Mouse (Mus musculus): Measurements from ENCODE around the gene Tmem220. TPM values are rescaled to one million over a fixed set of nuclear protein-coding genes. Genes with fewer than 3 reads are reported as not detected.

Gene Tmem220
- polyA plus RNA-seq, 1 experiment from 2014 or later = 0.93 TPM

DNA sequence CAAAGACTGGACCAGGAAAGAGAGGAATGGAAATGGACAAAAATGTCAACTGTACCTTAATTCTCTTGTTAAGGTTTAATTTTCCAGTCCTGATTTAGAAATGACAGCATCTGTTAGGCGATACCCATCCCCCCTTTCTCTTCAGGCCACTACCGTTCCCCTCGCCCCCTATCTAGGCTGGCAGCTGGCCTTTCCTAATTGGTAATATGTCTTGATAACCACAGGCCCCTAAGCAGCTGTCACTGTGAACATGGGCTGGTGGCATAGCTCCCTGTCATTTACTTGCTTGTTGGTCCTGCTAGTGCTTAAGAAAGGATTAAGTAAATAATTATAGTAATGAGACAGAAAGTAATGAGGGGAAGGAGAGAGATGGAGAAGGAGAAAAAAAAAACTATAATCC, 52.5 kb downstream of the Tmem220 start:
- Histone ChIP-seq H3K36me3 (no peaks in the 10 kb centered on the region), H3K4me3 (replicated peaks) (no peak overlapping the region), H3K27ac (no peak overlapping the region), H3K27me3 (no peaks in the 10 kb centered on the region), H3K9me3 (no peaks in the 10 kb centered on the region), H3K4me1 (replicated peaks) (peaks cover 28% of the 10 kb centered on the region), H3K4me2 (replicated peaks) (no peak overlapping the region), H3K9ac (replicated peaks) (no peak overlapping the region)
- ATAC-seq = no peak
- 55% methylated on average over 3 of the region's 3 CpGs for WGBS

DNA sequence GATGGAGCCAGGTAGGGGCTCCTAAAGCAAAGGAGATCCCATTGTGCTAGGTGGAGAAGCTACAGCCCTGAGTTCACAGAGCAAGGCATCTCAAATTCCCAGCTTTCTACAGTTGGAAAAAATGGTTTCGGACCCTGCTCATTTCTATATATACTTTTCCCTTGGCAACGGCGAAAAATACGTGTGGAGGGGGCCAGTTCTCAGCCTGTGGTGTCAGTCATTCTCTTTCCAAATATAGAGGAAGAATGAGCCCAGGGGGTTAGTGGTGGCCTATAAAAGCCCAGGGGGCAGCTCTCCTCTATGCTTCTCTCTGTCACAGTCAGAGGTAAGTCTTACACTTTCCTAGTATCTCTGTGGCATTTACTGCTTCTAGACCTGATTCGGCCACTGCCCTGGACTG, 53.0 kb downstream of the Tmem220 start, which contains the start of gene Myh3:
TSS of gene Myh3 (plus strand) at position 301 of the 400 bp plus-strand sequence.
- Histone ChIP-seq H3K9me3 (no peaks in the 10 kb centered on the region), H3K9ac (replicated peaks) (no peak within 1 kb of the TSS), H3K4me2 (replicated peaks) (no peak within 1 kb of the TSS), H3K4me3 (replicated peaks) (no peak within 1 kb of the TSS), H3K27me3 (peaks cover 4% of the 10 kb centered on the region), H3K27ac (no peak within 1 kb of the TSS), H3K36me3 (no peaks in the 10 kb centered on the region), H3K4me1 (replicated peaks) (peaks cover 28% of the 10 kb centered on the region)
- ATAC-seq = no peak
- 93% methylated on average over 5 of the region's 5 CpGs for WGBS

- Histone ChIP-seq H3K27me3 (peaks cover 13% of the 10 kb centered on the region), H3K4me3 (replicated peaks) (no peak overlapping the region), H3K4me2 (replicated peaks) (no peak overlapping the region), H3K36me3 (no peaks in the 10 kb centered on the region), H3K9ac (replicated peaks) (no peak overlapping the region), H3K9me3 (no peaks in the 10 kb centered on the region), H3K27ac (no peak overlapping the region), H3K4me1 (replicated peaks) (peaks cover 28% of the 10 kb centered on the region)
- WGBS = 85% methylated on average over 6 of the region's 6 CpGs
- no peak for ATAC-seq
Observed at GRCm38 (mm10) chr11:67078888-67079287, 53.9 kb downstream of the Tmem220 start.

DNA sequence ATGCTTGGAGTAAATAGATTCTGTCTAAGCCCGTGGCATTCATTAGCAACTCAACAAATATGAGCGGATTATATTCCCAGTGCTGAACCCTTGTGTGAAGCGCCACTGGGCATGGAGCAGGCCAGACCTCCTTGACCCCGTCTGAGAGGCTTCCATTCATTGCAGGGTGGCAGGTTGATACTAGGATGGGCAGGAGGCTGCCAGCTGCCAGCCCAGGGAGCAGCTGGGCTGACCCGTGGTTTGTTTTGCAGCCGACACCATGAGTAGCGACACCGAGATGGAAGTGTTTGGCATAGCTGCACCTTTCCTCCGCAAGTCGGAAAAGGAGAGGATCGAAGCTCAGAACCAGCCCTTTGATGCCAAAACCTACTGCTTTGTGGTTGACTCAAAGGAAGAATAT, 54.8 kb downstream of the Tmem220 start:
- Histone ChIP-seq H3K9ac (replicated peaks) (no peak overlapping the region), H3K36me3 (no peaks in the 10 kb centered on the region), H3K4me3 (replicated peaks) (no peak overlapping the region), H3K4me2 (replicated peaks) (no peak overlapping the region), H3K27ac (peak overlapping the region; percentile 65), H3K4me1 (replicated peaks) (peaks cover 28% of the 10 kb centered on the region), H3K27me3 (peaks cover 21% of the 10 kb centered on the region), H3K9me3 (no peaks in the 10 kb centered on the region)
- peak; percentile 31; the same call in 1 of the 2 replicates for ATAC-seq
- 44% methylated on average over 11 of the region's 11 CpGs for WGBS

DNA sequence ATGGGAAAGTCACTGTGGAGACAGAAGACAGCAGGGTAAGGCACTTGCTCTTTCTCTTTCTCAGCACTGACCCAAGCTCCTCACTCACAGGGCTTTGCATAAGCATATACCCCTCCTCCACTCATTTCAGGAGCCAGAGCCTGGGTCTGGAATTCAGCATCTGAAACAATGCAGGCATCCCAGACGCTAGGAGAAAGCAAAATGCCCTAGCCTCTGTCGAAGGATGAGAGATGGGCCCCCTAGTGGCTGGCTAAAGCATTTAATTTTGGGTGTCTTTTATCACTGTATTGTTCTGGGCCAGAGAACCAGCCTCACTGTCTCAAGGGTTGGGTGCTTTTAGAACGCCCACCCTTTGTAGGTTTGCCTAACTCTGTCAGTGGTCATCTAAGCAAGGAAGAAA, 55.2 kb downstream of the Tmem220 start:
- WGBS = 9% methylated on average over 3 of the region's 3 CpGs
- no peak overlapping the region for H3K4me2 ChIP-seq (replicated peaks)
- H3K27ac ChIP-seq = peak overlapping the region; percentile 65

GRCm38 (mm10) chr11:67081125-67081649, 56.2 kb downstream of the Tmem220 start:
- no peaks in the 10 kb centered on the region for H3K9me3 ChIP-seq
- H3K4me3 ChIP-seq (replicated peaks) = no peak overlapping the region
- ATAC-seq = peak; percentile 55
- peaks cover 23% of the 10 kb centered on the region for H3K4me1 ChIP-seq (replicated peaks)
- no peaks in the 10 kb centered on the region for H3K36me3 ChIP-seq
- peaks cover 26% of the 10 kb centered on the region for H3K27me3 ChIP-seq
- no peak overlapping the region for H3K9ac ChIP-seq (replicated peaks)
- peak overlapping the region; percentile 22 for H3K4me2 ChIP-seq (replicated peaks)
- 6% methylated on average over 11 of the region's 11 CpGs for WGBS
- no peak overlapping the region for H3K27ac ChIP-seq

More for the DNA sequence above, 55.2 kb downstream of the Tmem220 start:
- H3K4me1 ChIP-seq (replicated peaks) = peaks cover 24% of the 10 kb centered on the region
- H3K9ac ChIP-seq (replicated peaks) = no peak overlapping the region
- H3K27me3 ChIP-seq = peaks cover 26% of the 10 kb centered on the region
- H3K9me3 ChIP-seq = no peaks in the 10 kb centered on the region
- peak; percentile 41 for ATAC-seq
- no peaks in the 10 kb centered on the region for H3K36me3 ChIP-seq
- no peak overlapping the region for H3K4me3 ChIP-seq (replicated peaks)

- no peak overlapping the region for H3K4me3 ChIP-seq (replicated peaks)
- H3K27me3 ChIP-seq = peaks cover 26% of the 10 kb centered on the region
- no peak for ATAC-seq
- no peak overlapping the region for H3K27ac ChIP-seq
- peaks cover 23% of the 10 kb centered on the region for H3K4me1 ChIP-seq (replicated peaks)
- H3K9me3 ChIP-seq = no peaks in the 10 kb centered on the region
- no peak overlapping the region for H3K9ac ChIP-seq (replicated peaks)
- WGBS = 90% methylated on average over 7 of the region's 7 CpGs
- no peaks in the 10 kb centered on the region for H3K36me3 ChIP-seq
- no peak overlapping the region for H3K4me2 ChIP-seq (replicated peaks)
Observed at GRCm38 (mm10) chr11:67082188-67082587, 57.2 kb downstream of the Tmem220 start.

GRCm38 (mm10) chr11:67082793-67083192, 57.8 kb downstream of the Tmem220 start:
- Histone ChIP-seq H3K4me1 (replicated peaks) (peaks cover 23% of the 10 kb centered on the region), H3K4me2 (replicated peaks) (no peak overlapping the region), H3K4me3 (replicated peaks) (no peak overlapping the region), H3K9me3 (no peaks in the 10 kb centered on the region), H3K9ac (replicated peaks) (no peak overlapping the region), H3K27me3 (peaks cover 26% of the 10 kb centered on the region), H3K27ac (no peak overlapping the region), H3K36me3 (no peaks in the 10 kb centered on the region)
- no peak for ATAC-seq
- WGBS = 90% methylated on average over 13 of the region's 13 CpGs

DNA sequence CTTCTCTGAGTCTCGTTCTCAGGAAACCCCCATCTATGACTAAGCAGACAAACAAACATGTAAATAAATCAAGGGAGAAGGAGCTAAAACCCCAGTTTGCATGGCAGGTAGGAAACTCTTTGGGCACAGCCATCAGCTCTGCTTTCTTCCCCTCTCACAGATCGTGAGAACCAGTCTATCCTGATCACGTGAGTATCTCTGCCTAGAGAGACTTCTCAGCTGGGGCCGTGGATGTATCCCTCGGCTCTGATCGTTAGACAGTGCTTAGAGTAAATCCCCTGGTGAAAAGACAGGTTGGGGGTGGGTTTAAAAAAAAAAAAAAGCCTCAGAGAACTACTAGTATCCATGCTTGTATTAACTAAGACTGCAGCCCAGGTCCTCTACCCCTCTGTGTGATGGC, 58.3 kb downstream of the Tmem220 start:
- Histone ChIP-seq H3K4me1 (replicated peaks) (peaks cover 21% of the 10 kb centered on the region), H3K9ac (replicated peaks) (no peak overlapping the region), H3K27me3 (peaks cover 27% of the 10 kb centered on the region), H3K9me3 (no peaks in the 10 kb centered on the region), H3K4me2 (replicated peaks) (no peak overlapping the region), H3K36me3 (no peaks in the 10 kb centered on the region), H3K27ac (no peak overlapping the region), H3K4me3 (replicated peaks) (no peak overlapping the region)
- WGBS = 69% methylated on average over 6 of the region's 6 CpGs
- ATAC-seq = no peak

GRCm38 (mm10) chr11:67083712-67084340, 58.9 kb downstream of the Tmem220 start:
- Histone ChIP-seq H3K4me1 (replicated peaks) (peaks cover 19% of the 10 kb centered on the region), H3K4me3 (replicated peaks) (no peak overlapping the region), H3K9me3 (no peaks in the 10 kb centered on the region), H3K9ac (replicated peaks) (no peak overlapping the region), H3K27me3 (peaks cover 32% of the 10 kb centered on the region), H3K27ac (no peak overlapping the region), H3K4me2 (replicated peaks) (no peak overlapping the region), H3K36me3 (no peaks in the 10 kb centered on the region)
- WGBS = 42% methylated on average over 32 of the region's 32 CpGs
- no peak for ATAC-seq
